Mouse (Mus musculus): ENCODE data around the gene R3hcc1l. TPM values are rescaled to one million over a fixed set of nuclear protein-coding genes. Genes with fewer than 3 reads are reported as not detected.

R3hcc1l gene
- polyA plus RNA-seq, 1 experiment = 2.7 TPM

DNA sequence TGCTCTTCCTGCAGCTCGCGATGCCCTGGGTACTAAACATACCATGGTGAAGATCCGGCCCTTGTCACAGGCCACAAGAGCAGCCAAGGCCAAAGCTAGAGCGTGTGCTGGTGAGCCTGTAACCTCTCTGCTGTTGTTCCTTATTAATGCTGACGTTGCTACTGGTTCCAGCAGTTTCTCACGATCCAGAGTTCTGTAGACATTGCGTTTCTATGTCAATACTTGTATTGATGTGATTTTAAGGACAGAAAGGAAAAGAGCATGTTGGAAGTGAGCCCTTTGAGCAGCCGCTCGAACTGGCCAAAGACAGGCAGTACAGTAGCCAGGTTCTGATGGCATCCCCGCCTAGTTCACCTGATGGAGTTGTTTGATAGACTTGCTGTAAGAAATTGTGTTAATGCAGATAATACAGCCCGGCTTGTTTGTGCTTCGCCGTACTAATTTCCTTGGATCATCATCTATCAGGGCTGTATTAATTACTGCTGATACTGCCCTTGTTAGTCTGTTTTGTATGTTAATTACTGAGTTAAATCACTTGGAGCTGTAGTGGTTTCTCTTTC is 64.3 kb downstream of the R3hcc1l start:
- no peak overlapping the region for H3K27ac ChIP-seq (ENCODE audit: insufficient read depth, low read depth, low read length)
- WGBS = 93% methylated on average over 13 of the region's 13 CpGs
- no peak overlapping the region for H3K4me3 ChIP-seq (ENCODE audit: low read depth, low read length)
- H3K36me3 ChIP-seq (ENCODE audit: control insufficient read depth, insufficient read depth, low read length) = peaks cover 33% of the 10 kb centered on the region
- H3K4me1 ChIP-seq (ENCODE audit: control insufficient read depth, insufficient read depth, insufficient read length, low read length) = no peaks in the 10 kb centered on the region
- no peak for TF ChIP-seq CTCF (IDR thresholded peaks at IDR 0.05; ENCODE audit: extremely low read depth, insufficient read length, insufficient replicate concordance, low read depth, low read length)
- H3K27me3 ChIP-seq (ENCODE audit: control insufficient read depth, insufficient read depth, low read length) = no peaks in the 10 kb centered on the region

DNA sequence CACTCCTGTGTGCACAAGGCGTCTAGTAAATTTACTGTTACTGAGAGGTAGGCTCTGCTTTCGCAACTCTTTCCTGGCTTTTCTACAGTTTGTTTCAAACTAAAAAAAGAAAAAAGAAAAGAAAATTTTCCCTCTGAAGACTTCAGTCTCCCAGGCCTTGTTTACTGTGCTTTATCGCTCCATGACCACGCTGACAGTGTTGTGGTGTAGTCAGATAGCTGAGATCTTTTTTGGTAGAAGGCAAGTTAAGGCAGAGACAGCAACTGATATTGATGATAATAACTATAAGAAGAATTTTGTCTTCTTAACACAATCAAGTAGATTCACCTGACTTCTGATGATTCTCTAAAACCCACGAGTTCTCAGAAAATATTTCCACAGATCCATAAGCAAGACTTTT is 65.1 kb downstream of the R3hcc1l start:
- H3K27me3 ChIP-seq (ENCODE audit: control insufficient read depth, insufficient read depth, low read length) = no peaks in the 10 kb centered on the region
- TF ChIP-seq POLR2A (IDR thresholded peaks at IDR 0.05; ENCODE audit: low read depth, low read length) (no peak), CTCF (IDR thresholded peaks at IDR 0.05; ENCODE audit: extremely low read depth, insufficient read length, insufficient replicate concordance, low read depth, low read length) (no peak)
- WGBS = 96% methylated on average over 5 of the region's 5 CpGs

DNA sequence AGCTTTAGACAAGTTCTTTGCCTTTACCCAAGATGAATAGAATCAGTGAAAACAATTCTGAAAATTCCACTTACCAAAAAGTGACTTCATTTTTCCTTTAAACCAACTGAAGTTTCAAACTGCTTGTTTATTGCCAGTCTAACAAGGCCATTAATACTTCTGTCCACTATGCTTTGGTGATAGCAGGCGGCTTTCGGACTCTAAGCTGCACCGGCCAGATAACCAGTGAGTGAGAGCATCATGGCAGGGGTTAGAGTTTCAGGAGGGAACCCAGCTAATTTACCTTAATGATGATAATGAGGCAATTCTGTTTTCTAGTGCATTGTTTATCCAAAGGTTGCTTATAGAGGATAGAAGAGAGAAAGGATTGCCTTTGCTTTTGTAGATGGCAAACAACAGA is 65.6 kb downstream of the R3hcc1l start:
- no peaks in the 10 kb centered on the region for H3K27me3 ChIP-seq (ENCODE audit: control insufficient read depth, insufficient read depth, low read length)
- 92% methylated on average over 3 of the region's 3 CpGs for WGBS
- H3K4me1 ChIP-seq (ENCODE audit: control insufficient read depth, insufficient read depth, insufficient read length, low read length) = no peaks in the 10 kb centered on the region
- no peak overlapping the region for H3K27ac ChIP-seq (ENCODE audit: insufficient read depth, low read depth, low read length)
- H3K36me3 ChIP-seq (ENCODE audit: control insufficient read depth, insufficient read depth, low read length) = peaks cover 36% of the 10 kb centered on the region
- no peak overlapping the region for H3K4me3 ChIP-seq (ENCODE audit: low read depth, low read length)
- TF ChIP-seq POLR2A (IDR thresholded peaks at IDR 0.05; ENCODE audit: low read depth, low read length) = no peak
- TF ChIP-seq CTCF (IDR thresholded peaks at IDR 0.05; ENCODE audit: extremely low read depth, insufficient read length, insufficient replicate concordance, low read depth, low read length) = no peak

More for the DNA sequence above, 65.1 kb downstream of the R3hcc1l start:
- Histone ChIP-seq H3K27ac (ENCODE audit: insufficient read depth, low read depth, low read length) (no peak overlapping the region), H3K4me1 (ENCODE audit: control insufficient read depth, insufficient read depth, insufficient read length, low read length) (no peaks in the 10 kb centered on the region), H3K4me3 (ENCODE audit: low read depth, low read length) (no peak overlapping the region), H3K36me3 (ENCODE audit: control insufficient read depth, insufficient read depth, low read length) (peaks cover 36% of the 10 kb centered on the region)

DNA sequence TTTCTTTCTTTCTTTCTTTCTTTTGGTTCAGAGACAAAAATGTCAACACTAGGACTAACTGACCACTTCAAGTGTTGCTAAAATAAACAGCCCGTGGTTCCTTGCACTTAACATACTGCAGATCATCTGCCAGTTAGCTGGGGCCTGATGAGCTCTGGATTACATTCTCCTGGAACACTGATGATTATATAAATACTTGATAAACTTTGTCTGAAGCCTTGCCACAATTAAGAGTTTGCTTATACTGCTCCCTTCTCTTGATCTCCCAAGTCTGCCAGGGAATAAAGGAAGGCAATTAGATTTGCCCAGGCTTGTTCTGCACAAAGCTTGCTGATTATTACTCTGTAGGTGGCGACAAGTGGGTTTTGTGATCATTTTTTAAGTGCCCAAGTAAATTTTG is 69.1 kb downstream of the R3hcc1l start:
- H3K27me3 ChIP-seq (ENCODE audit: control insufficient read depth, insufficient read depth, low read length) = no peaks in the 10 kb centered on the region
- H3K27ac ChIP-seq (ENCODE audit: insufficient read depth, low read depth, low read length) = no peak overlapping the region
- WGBS = 76% methylated on average over 2 of the region's 2 CpGs
- no peaks in the 10 kb centered on the region for H3K4me1 ChIP-seq (ENCODE audit: control insufficient read depth, insufficient read depth, insufficient read length, low read length)
- TF ChIP-seq POLR2A (IDR thresholded peaks at IDR 0.05; ENCODE audit: low read depth, low read length) = no peak
- TF ChIP-seq CTCF (IDR thresholded peaks at IDR 0.05; ENCODE audit: extremely low read depth, insufficient read length, insufficient replicate concordance, low read depth, low read length) = no peak
- no peak overlapping the region for H3K4me3 ChIP-seq (ENCODE audit: low read depth, low read length)
- H3K36me3 ChIP-seq (ENCODE audit: control insufficient read depth, insufficient read depth, low read length) = peaks cover 41% of the 10 kb centered on the region

DNA sequence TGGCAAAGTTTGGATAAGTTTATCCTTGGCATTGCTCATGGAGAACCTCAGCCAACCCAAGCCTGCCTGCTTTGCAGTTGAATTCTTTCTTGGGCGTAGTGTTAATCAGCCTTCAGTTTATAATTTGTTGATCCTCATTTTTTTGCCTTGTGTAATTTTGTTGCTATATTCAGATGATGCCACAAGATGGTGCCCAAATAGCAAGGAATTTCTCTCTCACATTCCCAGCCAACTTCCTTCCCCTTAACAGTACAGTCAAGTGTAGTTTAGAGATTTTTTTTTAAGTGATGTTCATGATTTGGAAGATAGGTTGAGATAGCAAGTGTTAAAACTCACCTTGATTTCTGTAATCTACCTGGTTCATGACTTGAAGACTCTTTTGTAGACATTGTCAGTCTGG is 70.7 kb downstream of the R3hcc1l start:
- Histone ChIP-seq H3K27ac (ENCODE audit: insufficient read depth, low read depth, low read length) (no peak overlapping the region), H3K4me3 (ENCODE audit: low read depth, low read length) (no peak overlapping the region), H3K27me3 (ENCODE audit: control insufficient read depth, insufficient read depth, low read length) (no peaks in the 10 kb centered on the region), H3K4me1 (ENCODE audit: control insufficient read depth, insufficient read depth, insufficient read length, low read length) (no peaks in the 10 kb centered on the region), H3K36me3 (ENCODE audit: control insufficient read depth, insufficient read depth, low read length) (peaks cover 34% of the 10 kb centered on the region)
- no peak for TF ChIP-seq POLR2A (IDR thresholded peaks at IDR 0.05; ENCODE audit: low read depth, low read length)
- 79% methylated on average over 1 of the region's 1 CpGs for WGBS

DNA sequence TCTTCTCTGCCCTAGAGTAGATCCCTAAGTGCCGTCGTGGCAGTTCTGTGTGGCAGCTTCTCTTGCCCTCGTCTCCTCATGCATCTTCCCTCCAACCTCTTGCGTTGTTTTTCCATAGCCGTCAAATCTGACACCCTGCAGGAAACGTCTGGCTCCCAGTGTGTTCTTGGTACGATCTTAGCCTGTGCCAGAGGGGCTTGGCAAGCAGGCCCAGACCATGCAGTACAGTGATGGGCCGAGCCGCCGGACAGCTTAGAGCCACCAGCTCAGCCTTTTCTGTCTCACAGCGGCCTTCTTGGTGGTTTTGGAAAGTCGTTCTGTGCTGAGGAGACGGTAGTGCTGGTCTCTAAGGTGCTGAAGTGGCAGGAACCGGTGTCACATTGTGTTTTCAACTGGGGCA is 73.0 kb downstream of the R3hcc1l start:
- H3K36me3 ChIP-seq (ENCODE audit: control insufficient read depth, insufficient read depth, low read length) = peaks cover 28% of the 10 kb centered on the region
- TF ChIP-seq CTCF (IDR thresholded peaks at IDR 0.05; ENCODE audit: extremely low read depth, insufficient read length, insufficient replicate concordance, low read depth, low read length) = no peak
- TF ChIP-seq POLR2A (IDR thresholded peaks at IDR 0.05; ENCODE audit: low read depth, low read length) = no peak
- H3K27ac ChIP-seq (ENCODE audit: insufficient read depth, low read depth, low read length) = no peak overlapping the region
- no peak overlapping the region for H3K4me3 ChIP-seq (ENCODE audit: low read depth, low read length)
- no peaks in the 10 kb centered on the region for H3K27me3 ChIP-seq (ENCODE audit: control insufficient read depth, insufficient read depth, low read length)
- no peaks in the 10 kb centered on the region for H3K4me1 ChIP-seq (ENCODE audit: control insufficient read depth, insufficient read depth, insufficient read length, low read length)
- WGBS = 86% methylated on average over 14 of the region's 14 CpGs

DNA sequence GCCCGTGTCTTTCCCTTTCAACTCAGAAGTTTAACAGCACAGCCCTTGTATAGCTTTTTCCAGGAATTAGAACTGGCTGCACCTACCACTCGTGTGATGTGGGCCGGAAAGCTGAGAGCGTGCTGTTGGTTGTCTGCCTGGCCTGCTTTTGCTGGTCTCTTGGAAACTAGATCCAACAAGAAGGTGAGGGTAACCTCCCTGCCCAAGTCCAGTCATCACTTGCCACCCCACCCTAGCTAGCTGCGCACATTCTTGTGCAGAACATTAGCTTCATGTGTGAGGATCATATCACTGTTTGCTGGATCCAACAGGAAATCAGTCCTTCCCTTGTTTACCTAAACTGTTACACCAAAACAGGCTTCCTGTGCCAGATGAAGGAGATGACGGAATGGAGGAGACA is 74.9 kb downstream of the R3hcc1l start:
- no peak overlapping the region for H3K4me3 ChIP-seq (ENCODE audit: low read depth, low read length)
- H3K36me3 ChIP-seq (ENCODE audit: control insufficient read depth, insufficient read depth, low read length) = peaks cover 26% of the 10 kb centered on the region
- 89% methylated on average over 6 of the region's 6 CpGs for WGBS
- no peaks in the 10 kb centered on the region for H3K27me3 ChIP-seq (ENCODE audit: control insufficient read depth, insufficient read depth, low read length)
- no peaks in the 10 kb centered on the region for H3K4me1 ChIP-seq (ENCODE audit: control insufficient read depth, insufficient read depth, insufficient read length, low read length)
- H3K27ac ChIP-seq (ENCODE audit: insufficient read depth, low read depth, low read length) = no peak overlapping the region
- no peak for TF ChIP-seq POLR2A (IDR thresholded peaks at IDR 0.05; ENCODE audit: low read depth, low read length)
- no peak for TF ChIP-seq CTCF (IDR thresholded peaks at IDR 0.05; ENCODE audit: extremely low read depth, insufficient read length, insufficient replicate concordance, low read depth, low read length)

DNA sequence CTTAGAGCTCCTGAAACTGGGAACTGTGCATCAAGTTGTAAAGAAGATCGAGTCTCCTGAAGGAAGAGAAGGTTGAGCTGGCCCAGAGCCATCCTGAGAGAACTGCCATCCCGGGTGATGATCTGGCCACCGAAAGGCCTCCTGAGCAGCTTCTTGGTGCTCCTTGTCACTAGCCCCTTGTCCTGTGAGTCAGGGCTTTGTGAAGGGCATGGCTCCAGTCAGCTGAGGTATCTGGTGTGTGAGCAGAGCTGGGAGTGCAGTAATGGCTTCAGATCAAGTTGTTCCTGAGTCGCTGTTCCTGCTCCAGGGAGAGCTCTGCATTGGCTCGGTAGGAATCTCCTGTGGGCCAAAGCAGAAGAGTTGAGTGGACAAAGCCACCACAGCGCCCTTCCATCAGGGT is 76.5 kb downstream of the R3hcc1l start:
- Histone ChIP-seq H3K27ac (ENCODE audit: insufficient read depth, low read depth, low read length) (no peak overlapping the region), H3K4me1 (ENCODE audit: control insufficient read depth, insufficient read depth, insufficient read length, low read length) (no peaks in the 10 kb centered on the region), H3K4me3 (ENCODE audit: low read depth, low read length) (no peak overlapping the region), H3K27me3 (ENCODE audit: control insufficient read depth, insufficient read depth, low read length) (no peaks in the 10 kb centered on the region), H3K36me3 (ENCODE audit: control insufficient read depth, insufficient read depth, low read length) (peaks cover 23% of the 10 kb centered on the region)
- TF ChIP-seq POLR2A (IDR thresholded peaks at IDR 0.05; ENCODE audit: low read depth, low read length) = no peak
- no peak for TF ChIP-seq CTCF (IDR thresholded peaks at IDR 0.05; ENCODE audit: extremely low read depth, insufficient read length, insufficient replicate concordance, low read depth, low read length)
- 90% methylated on average over 6 of the region's 6 CpGs for WGBS

All from small intestine, adult 2 months (tissue).